Mouse (Mus musculus): Measurements from ENCODE around the gene Naa16. TPM values are rescaled to one million over a fixed set of nuclear protein-coding genes. Genes with fewer than 3 reads are reported as not detected.

Gene Naa16
- polyA plus RNA-seq, 1 experiment from 2014 or later, result 45.9 TPM

GRCm38 (mm10) chr14:79315877-79316276, 74.7 kb downstream of the Naa16 start:
- Histone ChIP-seq H3K9ac (ENCODE audit: low read depth, low read length) (no peak overlapping the region), H3K36me3 (ENCODE audit: control insufficient read depth, insufficient read depth, low read length) (no peaks in the 10 kb centered on the region)

DNA sequence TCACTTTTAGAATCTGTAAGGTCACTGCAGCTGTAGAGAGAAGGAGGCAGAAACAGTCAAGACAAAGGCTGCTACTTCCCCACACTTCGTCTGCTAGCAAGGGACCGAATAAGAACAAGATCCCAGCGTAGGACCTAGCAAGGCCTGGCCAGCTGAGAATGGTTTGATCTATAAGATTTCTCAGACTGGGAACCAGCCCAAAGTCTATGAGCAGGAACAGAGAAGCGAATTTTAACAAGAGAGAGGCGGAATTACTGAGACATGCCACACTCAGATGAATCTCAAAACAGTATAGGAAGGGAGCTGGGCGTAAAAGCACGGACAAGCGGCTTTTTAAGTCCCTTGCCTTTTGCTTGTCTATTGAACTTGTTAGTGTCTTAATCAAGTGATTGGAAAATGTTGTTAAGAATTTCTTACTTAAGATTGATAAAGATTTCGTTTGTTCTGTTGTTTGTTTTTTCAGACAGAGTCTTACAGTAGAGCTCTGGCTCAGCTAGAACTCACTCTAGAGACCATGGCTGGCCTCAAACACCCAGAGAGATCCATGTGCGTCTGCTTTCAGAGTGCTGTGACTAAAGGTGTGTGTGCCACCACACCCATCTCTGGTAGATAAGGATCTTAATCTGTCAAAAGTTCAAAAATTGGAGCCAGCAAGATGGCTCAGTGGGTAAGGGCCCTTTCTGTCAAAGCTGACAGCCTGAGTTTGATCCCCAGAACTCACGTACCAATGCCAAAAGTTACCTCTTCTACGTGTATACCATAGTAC, 76.2 kb downstream of the Naa16 start:
- no peak overlapping the region for H3K9ac ChIP-seq (ENCODE audit: low read depth, low read length)
- no peaks in the 10 kb centered on the region for H3K27me3 ChIP-seq (ENCODE audit: control insufficient read depth, insufficient read depth, low read length)
- no peak overlapping the region for H3K4me2 ChIP-seq (replicated peaks; ENCODE audit: low read depth, low read length)
- H3K4me3 ChIP-seq (ENCODE audit: low read length), result no peak overlapping the region
- H3K4me1 ChIP-seq (ENCODE audit: control insufficient read depth, insufficient read depth, low read length), result no peaks in the 10 kb centered on the region
- 89% methylated on average over 12 of the region's 12 CpGs for WGBS
- ATAC-seq (ENCODE audit: low FRiP score, low TSS enrichment), result no peak
- no peak overlapping the region for H3K27ac ChIP-seq (ENCODE audit: low read depth, low read length)
- no peaks in the 10 kb centered on the region for H3K9me3 ChIP-seq (ENCODE audit: control insufficient read depth, low read length)
- H3K36me3 ChIP-seq (ENCODE audit: control insufficient read depth, insufficient read depth, low read length), result no peaks in the 10 kb centered on the region

More at GRCm38 (mm10) chr14:79315877-79316276, 74.7 kb downstream of the Naa16 start:
- no peaks in the 10 kb centered on the region for H3K9me3 ChIP-seq (ENCODE audit: control insufficient read depth, low read length)
- no peak overlapping the region for H3K4me3 ChIP-seq (ENCODE audit: low read length)
- no peak overlapping the region for H3K27ac ChIP-seq (ENCODE audit: low read depth, low read length)
- H3K4me2 ChIP-seq (replicated peaks; ENCODE audit: low read depth, low read length), result no peak overlapping the region
- 68% methylated on average over 7 of the region's 7 CpGs for WGBS
- no peaks in the 10 kb centered on the region for H3K4me1 ChIP-seq (ENCODE audit: control insufficient read depth, insufficient read depth, low read length)
- ATAC-seq (ENCODE audit: low FRiP score, low TSS enrichment), result no peak
- H3K27me3 ChIP-seq (ENCODE audit: control insufficient read depth, insufficient read depth, low read length), result no peaks in the 10 kb centered on the region

- no peaks in the 10 kb centered on the region for H3K27me3 ChIP-seq (ENCODE audit: control insufficient read depth, insufficient read depth, low read length)
- H3K36me3 ChIP-seq (ENCODE audit: control insufficient read depth, insufficient read depth, low read length), result no peaks in the 10 kb centered on the region
- WGBS, result 80% methylated on average over 8 of the region's 8 CpGs
- no peaks in the 10 kb centered on the region for H3K4me1 ChIP-seq (ENCODE audit: control insufficient read depth, insufficient read depth, low read length)
- ATAC-seq (ENCODE audit: low FRiP score, low TSS enrichment), result no peak
- no peak overlapping the region for H3K27ac ChIP-seq (ENCODE audit: low read depth, low read length)
- H3K4me3 ChIP-seq (ENCODE audit: low read length), result no peak overlapping the region
- no peak overlapping the region for H3K4me2 ChIP-seq (replicated peaks; ENCODE audit: low read depth, low read length)
- H3K9me3 ChIP-seq (ENCODE audit: control insufficient read depth, low read length), result no peaks in the 10 kb centered on the region
- no peak overlapping the region for H3K9ac ChIP-seq (ENCODE audit: low read depth, low read length)
These were observed 77.0 kb downstream of the Naa16 start for GRCm38 (mm10) chr14:79313439-79314175.

DNA sequence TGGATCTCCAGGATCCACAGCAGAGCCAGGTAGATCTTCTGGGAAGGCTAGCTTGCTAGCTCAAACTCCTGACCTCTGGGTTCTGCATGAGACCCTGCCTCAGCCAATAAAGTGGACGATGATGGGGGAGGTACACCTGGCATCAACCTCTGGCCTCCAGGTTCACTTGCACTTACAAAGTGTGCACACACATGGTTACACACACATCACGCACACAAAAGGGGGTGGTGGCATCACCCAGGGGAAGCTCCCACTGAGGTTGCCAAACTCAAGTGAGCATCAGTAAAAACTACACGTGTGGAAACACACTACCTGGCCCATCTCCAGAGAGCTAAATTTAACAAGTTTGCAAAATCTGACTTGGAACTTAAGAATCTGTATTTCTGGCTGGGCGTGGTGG, 77.9 kb downstream of the Naa16 start:
- no peak overlapping the region for H3K27ac ChIP-seq (ENCODE audit: low read depth, low read length)
- no peaks in the 10 kb centered on the region for H3K27me3 ChIP-seq (ENCODE audit: control insufficient read depth, insufficient read depth, low read length)
- WGBS, result 79% methylated on average over 4 of the region's 4 CpGs
- H3K36me3 ChIP-seq (ENCODE audit: control insufficient read depth, insufficient read depth, low read length), result no peaks in the 10 kb centered on the region
- H3K4me1 ChIP-seq (ENCODE audit: control insufficient read depth, insufficient read depth, low read length), result no peaks in the 10 kb centered on the region
- H3K9me3 ChIP-seq (ENCODE audit: control insufficient read depth, low read length), result no peaks in the 10 kb centered on the region
- no peak overlapping the region for H3K4me3 ChIP-seq (ENCODE audit: low read length)
- ATAC-seq (ENCODE audit: low FRiP score, low TSS enrichment), result no peak
- H3K4me2 ChIP-seq (replicated peaks; ENCODE audit: low read depth, low read length), result no peak overlapping the region
- H3K9ac ChIP-seq (ENCODE audit: low read depth, low read length), result no peak overlapping the region

DNA sequence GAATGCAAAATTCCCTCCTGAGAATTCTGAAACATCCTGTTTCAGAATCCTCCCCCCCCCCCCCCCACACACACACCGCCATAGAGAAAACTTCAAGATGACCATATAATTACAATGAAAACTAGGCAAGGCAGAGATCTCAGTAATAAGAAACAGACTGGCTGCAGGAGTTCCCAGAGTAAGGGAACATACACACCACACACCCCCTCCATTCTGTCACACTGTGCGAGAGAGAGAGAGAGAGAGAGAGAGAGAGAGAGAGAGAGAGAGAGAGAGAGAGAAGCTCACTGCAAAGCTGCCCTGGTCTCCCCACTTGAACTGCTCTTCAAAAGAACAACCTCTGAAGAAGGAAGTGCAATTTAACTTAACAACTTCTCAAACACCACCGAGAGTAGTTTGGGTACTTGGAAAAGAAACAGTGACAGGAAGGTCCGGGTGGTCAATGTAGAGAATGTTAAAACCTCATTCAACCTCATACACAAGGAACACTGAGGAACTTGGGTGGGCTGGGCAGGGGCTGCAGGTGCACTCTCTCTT, 78.6 kb downstream of the Naa16 start:
- Histone ChIP-seq H3K4me1 (ENCODE audit: control insufficient read depth, insufficient read depth, low read length) (no peaks in the 10 kb centered on the region), H3K36me3 (ENCODE audit: control insufficient read depth, insufficient read depth, low read length) (no peaks in the 10 kb centered on the region), H3K27ac (ENCODE audit: low read depth, low read length) (no peak overlapping the region), H3K4me2 (replicated peaks; ENCODE audit: low read depth, low read length) (no peak overlapping the region), H3K9ac (ENCODE audit: low read depth, low read length) (no peak overlapping the region), H3K9me3 (ENCODE audit: control insufficient read depth, low read length) (no peaks in the 10 kb centered on the region), H3K4me3 (ENCODE audit: low read length) (no peak overlapping the region), H3K27me3 (ENCODE audit: control insufficient read depth, insufficient read depth, low read length) (no peaks in the 10 kb centered on the region)
- WGBS, result 35% methylated on average over 4 of the region's 4 CpGs
- ATAC-seq (ENCODE audit: low FRiP score, low TSS enrichment), result no peak

GRCm38 (mm10) chr14:79309115-79309514, 81.5 kb downstream of the Naa16 start:
- H3K9ac ChIP-seq (ENCODE audit: low read depth, low read length), result no peak overlapping the region
- H3K4me1 ChIP-seq (ENCODE audit: control insufficient read depth, insufficient read depth, low read length), result no peaks in the 10 kb centered on the region
- no peaks in the 10 kb centered on the region for H3K9me3 ChIP-seq (ENCODE audit: control insufficient read depth, low read length)
- 38% methylated on average over 4 of the region's 4 CpGs for WGBS
- ATAC-seq (ENCODE audit: low FRiP score, low TSS enrichment), result peak; percentile 64
- no peaks in the 10 kb centered on the region for H3K36me3 ChIP-seq (ENCODE audit: control insufficient read depth, insufficient read depth, low read length)
- H3K4me2 ChIP-seq (replicated peaks; ENCODE audit: low read depth, low read length), result no peak overlapping the region
- no peaks in the 10 kb centered on the region for H3K27me3 ChIP-seq (ENCODE audit: control insufficient read depth, insufficient read depth, low read length)
- H3K4me3 ChIP-seq (ENCODE audit: low read length), result no peak overlapping the region
- H3K27ac ChIP-seq (ENCODE audit: low read depth, low read length), result no peak overlapping the region

DNA sequence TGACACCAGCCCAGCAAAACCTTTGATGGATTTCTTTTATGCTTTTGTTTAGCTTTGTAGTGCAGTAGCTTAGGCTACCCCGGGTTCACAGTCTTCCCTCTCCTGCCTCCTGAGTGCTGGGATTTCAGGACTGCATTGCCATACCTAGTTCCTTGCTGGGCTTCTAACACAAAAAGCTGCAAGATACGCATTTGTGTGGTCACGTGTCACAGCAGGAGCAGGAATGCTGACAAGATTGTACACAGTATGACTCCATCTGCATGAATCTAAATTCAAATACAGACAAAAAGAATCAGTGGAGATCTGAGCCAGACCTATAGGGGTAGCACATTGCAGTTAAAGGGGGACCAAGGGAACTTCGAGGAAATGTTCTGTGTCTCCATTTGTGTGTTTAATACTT, 82.2 kb downstream of the Naa16 start:
- H3K27me3 ChIP-seq (ENCODE audit: control insufficient read depth, insufficient read depth, low read length), result no peaks in the 10 kb centered on the region
- no peaks in the 10 kb centered on the region for H3K36me3 ChIP-seq (ENCODE audit: control insufficient read depth, insufficient read depth, low read length)
- H3K4me1 ChIP-seq (ENCODE audit: control insufficient read depth, insufficient read depth, low read length), result no peaks in the 10 kb centered on the region
- no peak overlapping the region for H3K4me3 ChIP-seq (ENCODE audit: low read length)
- H3K9me3 ChIP-seq (ENCODE audit: control insufficient read depth, low read length), result no peaks in the 10 kb centered on the region
- no peak overlapping the region for H3K4me2 ChIP-seq (replicated peaks; ENCODE audit: low read depth, low read length)
- H3K9ac ChIP-seq (ENCODE audit: low read depth, low read length), result no peak overlapping the region
- WGBS, result 48% methylated on average over 4 of the region's 4 CpGs
- ATAC-seq (ENCODE audit: low FRiP score, low TSS enrichment), result no peak
- H3K27ac ChIP-seq (ENCODE audit: low read depth, low read length), result no peak overlapping the region

DNA sequence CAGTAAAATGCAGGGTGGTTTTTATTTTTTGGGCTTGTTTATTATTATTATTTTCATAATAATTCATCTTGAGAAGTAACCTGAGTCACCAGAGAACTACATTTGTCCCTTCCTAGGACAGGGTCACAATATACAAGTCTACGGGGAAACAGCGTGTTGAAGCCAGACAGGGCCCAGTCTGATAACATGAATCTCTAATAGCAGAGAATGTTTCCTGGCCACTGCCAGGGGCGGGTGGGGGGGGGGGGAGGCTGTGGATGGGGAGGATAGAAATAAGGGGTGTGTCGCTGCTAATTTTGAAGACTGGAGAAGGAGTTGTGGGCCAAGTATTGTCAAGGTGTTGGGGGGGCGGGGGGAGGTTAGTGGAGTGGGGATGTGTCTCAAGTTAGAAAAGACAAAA, 82.7 kb downstream of the Naa16 start:
- H3K9ac ChIP-seq (ENCODE audit: low read depth, low read length), result no peak overlapping the region
- no peak overlapping the region for H3K4me3 ChIP-seq (ENCODE audit: low read length)
- no peak for ATAC-seq (ENCODE audit: low FRiP score, low TSS enrichment)
- 74% methylated on average over 5 of the region's 5 CpGs for WGBS
- H3K27ac ChIP-seq (ENCODE audit: low read depth, low read length), result no peak overlapping the region
- H3K27me3 ChIP-seq (ENCODE audit: control insufficient read depth, insufficient read depth, low read length), result no peaks in the 10 kb centered on the region
- no peaks in the 10 kb centered on the region for H3K4me1 ChIP-seq (ENCODE audit: control insufficient read depth, insufficient read depth, low read length)
- no peaks in the 10 kb centered on the region for H3K36me3 ChIP-seq (ENCODE audit: control insufficient read depth, insufficient read depth, low read length)
- no peaks in the 10 kb centered on the region for H3K9me3 ChIP-seq (ENCODE audit: control insufficient read depth, low read length)
- H3K4me2 ChIP-seq (replicated peaks; ENCODE audit: low read depth, low read length), result no peak overlapping the region

- no peak overlapping the region for H3K27ac ChIP-seq (ENCODE audit: low read depth, low read length)
- no peak overlapping the region for H3K4me2 ChIP-seq (replicated peaks; ENCODE audit: low read depth, low read length)
- no peak for ATAC-seq (ENCODE audit: low FRiP score, low TSS enrichment)
- no peak overlapping the region for H3K9ac ChIP-seq (ENCODE audit: low read depth, low read length)
- H3K27me3 ChIP-seq (ENCODE audit: control insufficient read depth, insufficient read depth, low read length), result no peaks in the 10 kb centered on the region
- no peaks in the 10 kb centered on the region for H3K4me1 ChIP-seq (ENCODE audit: control insufficient read depth, insufficient read depth, low read length)
- no peak overlapping the region for H3K4me3 ChIP-seq (ENCODE audit: low read length)
- no peaks in the 10 kb centered on the region for H3K9me3 ChIP-seq (ENCODE audit: control insufficient read depth, low read length)
- 86% methylated on average over 7 of the region's 7 CpGs for WGBS
- H3K36me3 ChIP-seq (ENCODE audit: control insufficient read depth, insufficient read depth, low read length), result no peaks in the 10 kb centered on the region
These were observed 83.4 kb downstream of the Naa16 start for GRCm38 (mm10) chr14:79307138-79307537.
